Mouse (Mus musculus): ENCODE results near the gene Cdon.

The Cdon gene

DNA sequence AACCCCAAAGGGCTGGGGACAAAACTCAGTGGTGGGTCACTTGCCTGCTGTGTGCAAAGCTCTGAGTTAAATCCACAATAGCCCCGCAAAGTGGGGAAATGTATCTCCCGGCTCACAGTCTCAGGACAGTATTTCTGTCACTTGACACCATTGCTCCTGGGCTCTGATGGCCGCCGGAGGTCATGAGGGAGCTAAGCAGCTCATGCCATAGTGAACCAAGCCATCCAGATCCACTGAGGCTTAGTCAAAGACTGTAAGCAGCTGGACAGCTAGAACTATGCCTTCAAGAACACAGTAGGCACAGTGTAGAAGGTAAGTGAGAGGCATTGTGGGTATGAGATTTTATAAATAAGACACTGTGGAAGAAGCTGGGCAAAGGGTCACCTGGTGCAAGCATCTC, 74.0 kb downstream of the Cdon start:
- no peak for DNase-seq

DNA sequence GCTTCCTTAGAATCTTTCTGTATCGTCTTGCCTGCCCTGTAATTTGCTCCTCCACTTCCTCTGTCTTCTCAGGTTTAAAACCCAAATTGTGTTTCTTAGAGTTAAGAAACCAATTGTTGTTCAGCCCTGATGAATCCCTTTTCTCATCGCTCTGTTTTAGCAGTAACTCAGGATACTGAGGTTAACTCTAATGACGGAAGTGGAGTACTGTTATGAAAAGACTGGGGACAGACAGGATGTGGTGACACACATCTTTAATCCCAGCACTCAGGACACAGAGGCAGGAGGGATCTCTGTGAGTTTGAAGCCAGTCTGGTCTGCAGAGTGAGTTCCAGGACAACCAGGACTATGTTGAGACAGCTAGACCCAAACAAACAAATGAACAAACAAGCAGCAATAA, 74.5 kb downstream of the Cdon start:
- DNase-seq: no peak

DNA sequence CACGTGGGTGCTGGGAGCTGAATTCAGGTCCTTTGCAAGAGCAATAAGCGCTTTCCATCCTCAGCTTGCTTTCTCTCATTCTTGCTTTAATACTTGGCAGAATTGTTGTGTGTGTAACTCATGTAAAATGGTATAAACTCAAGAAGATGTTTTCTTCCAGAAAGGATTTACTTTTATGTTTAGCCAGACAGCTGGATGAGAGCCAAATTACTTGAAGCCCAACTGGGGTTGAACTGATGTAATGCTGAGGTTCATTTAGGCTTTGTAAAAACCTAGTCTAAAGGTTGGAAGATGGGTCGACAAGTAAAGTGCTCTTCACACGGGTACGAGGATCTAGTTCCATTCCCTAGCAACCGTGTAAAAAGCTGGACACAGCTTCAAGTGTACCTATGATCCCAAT, 79.0 kb downstream of the Cdon start:
- no peak for DNase-seq

DNA sequence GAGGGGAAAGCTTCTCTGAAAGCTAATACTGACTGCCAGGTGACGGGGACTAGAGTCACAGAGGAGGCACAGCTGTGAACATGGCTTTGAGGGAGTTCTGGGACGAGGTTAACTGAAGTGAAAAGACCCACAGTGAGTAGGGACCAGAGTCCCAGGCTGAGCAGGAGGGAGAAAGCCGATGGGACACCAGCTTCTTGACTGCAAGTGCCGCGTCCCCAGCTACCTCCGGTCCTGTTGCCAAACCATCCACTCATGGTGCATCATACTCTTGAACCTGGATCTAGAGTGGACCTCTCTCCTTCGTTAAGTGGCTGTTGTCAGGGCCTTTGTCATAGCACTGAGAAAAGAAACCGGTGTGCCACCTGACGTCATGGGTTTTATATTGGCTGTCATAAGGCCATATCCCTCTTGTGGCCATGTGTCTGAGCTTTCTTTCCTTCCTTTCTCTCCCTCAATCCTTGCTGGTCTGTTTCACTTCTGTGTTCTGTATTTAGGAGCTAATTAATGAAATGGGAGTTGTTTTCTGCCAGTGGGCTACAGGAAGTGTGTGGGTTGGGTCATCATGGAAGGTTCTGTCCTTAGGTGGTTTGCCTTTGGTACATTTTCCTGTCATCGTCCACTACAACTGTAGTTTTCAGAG, 81.6 kb downstream of the Cdon start:
- DNase-seq: no peak

DNA sequence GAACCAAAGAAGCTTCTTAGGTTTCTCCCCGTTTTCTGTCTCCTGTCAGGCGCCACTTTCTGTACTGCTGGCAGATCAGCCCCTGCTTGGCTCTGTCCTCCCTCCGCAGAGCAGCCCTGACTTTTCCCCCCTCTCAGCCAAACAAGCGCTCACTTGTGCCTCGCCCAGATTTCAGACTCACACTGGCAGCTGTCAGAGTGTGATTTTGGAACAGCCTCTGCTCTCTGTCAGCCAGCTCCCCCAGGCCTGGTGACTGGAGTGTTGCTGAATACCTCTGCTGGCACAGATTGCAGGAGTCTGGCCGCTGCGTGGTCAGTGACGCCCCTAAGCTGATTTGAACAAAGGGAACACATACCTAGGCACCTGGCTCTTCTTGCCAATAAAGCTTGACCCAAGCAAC, 87.3 kb downstream of the Cdon start:
- DNase-seq: no peak

DNA sequence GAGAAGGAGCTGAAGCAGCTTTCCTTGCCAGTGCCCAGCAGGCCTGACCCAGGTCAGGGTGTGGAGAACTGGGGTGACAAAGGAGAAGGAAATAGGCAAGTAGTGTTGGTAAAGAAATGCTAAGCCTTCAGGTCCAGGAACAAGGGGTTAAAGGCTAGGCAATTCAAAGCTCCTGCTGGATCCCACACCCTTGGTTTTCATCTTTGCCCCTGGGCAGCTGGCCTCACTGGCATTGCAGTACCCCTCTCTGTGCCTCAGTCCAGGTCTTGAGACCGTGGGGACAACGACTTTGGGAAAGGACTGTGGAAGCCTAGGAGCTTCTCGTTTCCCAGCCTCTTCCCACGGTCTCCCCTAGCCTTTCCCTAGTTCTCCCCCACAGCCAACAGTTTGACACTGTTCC, 93.0 kb downstream of the Cdon start:
- no peak for DNase-seq

DNA sequence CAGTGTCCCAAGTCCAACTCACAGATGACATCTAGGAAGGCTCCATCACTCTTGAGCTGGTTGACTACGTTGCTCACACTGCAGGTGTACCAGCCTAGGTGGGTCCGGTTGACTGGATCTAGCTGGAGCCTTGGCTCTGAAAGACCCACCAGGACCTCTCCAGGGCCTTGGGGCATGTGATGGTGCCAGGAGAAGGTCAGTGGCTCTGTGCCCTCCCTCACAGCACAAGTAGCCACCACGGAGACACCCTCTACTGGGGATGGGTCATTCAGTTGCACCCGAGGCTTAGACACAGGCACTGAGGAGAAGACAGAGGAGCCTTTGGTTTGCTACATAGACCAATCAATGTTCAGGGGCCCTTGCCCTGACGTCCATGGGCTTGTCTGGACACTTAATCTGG, 95.3 kb downstream of the Cdon start:
- DNase-seq: no peak

DNA sequence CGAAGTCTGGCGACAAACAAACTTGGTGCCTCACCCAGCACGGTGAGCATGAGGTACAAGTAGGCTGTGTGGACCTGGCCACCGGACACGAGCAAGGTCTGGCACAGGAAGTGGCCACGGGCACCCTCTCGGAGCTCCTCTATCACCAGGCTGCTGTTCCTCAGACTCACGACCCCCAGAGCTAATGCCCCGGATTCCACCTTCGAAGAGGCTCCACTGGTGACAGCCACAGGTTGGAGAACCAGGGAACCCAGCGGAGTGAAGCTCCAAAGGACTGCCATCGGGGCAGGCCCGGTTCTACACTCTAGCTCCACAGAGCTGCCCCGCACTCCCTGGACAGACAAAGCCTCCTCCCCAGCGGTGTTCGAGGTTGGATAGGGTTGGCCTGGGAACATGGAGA, 95.8 kb downstream of the Cdon start:
- DNase-seq: no peak

DNA sequence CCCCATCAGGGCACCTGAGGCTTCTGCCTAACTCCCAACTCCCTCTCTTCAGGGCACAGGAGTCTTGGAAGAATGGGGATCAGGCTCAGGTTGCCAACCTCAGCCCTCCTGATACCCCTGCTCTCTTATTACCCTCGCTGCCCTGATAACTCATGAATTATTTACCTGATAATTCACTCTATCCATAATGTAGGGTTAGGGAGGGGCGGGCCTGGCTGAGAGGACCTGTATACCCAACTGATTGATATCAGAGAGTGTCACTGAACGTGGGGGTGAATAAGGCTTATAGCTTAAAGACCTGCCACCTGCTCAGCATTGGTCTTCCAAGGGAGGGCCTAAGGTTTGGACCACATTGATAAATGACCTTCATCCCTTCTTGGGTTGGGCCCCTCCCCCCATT, 97.2 kb downstream of the Cdon start, which contains the start of gene Gm1113:
Gene Gm1113, minus strand, starts transcription at position 101 of the 400 bp plus-strand sequence.
- DNase-seq: no peak

DNA sequence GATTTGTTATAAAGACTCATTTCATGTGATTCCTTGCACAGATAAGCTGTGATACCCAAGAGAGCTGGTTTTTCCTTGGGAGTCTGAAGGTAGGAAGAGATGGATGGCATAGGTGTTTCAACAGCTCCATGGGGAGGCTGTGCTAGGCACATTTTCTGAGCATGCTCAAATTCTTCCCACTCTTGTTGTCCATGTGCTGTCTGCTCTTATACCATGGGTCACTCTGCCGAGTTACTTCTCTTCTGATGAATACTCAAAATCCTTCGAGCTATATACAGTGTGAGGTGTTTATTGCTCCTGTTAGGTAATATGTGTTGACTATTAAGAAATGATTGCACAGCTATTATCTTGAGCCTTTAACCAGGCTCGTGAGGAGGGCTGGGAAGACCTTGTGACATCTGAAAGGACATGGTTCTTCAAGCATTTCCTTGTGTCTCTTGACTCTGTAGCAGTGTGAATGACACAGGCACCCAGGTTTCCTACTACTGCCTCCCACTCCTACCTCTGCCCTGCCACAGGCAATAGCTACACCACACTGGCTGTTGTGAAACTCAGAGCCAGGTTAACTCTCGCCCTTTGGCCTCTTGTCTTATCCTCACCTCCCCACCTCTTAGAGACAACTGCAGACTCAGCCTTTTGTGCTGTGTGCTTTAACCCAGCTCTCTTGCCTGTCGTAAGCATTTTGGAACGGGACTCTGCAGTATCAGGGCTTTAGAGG, 99.9 kb downstream of the Cdon start:
- no peak for DNase-seq

DNA sequence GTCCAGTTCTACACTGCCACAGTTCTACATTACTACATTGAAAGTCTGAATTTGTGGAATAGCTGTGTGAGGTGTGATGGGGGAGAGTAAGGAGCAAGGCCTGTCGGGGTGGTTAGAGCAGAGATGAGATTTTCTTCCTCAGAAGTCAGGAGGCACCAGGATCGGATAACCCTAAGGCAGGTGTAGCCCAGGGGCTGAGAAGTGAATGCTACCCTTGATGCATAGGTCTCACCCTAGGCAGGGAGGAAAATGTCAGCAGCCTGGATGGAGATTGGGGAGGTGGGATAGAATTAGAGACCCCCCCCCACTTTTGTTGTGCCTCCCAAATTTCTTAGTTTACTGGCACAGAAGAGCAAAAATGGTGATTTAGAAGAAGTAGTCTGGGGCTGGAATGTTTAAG, 101.3 kb downstream of the Cdon start:
- DNase-seq: no peak

DNA sequence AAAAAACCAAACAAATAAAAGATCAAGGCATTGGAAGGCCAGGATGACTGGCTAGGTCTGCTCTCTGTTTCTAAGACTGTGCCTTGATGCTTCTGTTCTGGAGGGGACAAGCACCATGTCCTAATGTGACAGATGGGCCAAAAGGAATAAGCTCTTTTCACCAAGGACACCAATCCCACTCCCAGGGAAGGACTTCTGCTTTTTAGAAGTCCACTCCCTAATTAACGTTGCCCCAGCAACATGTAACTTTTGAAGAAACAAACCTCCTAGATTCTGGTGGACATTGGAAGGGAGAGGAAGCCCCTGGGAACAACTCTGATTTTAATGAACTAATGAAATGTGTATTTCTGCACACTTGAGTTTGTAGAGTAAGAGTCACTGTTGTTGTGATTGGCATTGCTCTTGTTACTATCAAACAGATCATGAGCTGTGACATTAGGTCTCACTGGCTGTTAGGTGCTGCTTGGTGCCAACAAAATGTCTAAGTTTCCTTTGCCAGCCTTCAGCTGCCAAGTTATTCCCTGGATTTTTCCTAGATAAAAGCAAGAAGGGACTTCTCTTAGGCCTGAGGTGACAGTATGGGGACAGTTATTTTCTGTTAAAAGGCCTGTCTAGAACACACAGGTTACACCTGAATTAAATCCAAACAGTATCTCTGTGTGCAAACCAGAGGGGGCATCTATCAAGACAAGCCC, 102.0 kb downstream of the Cdon start:
- DNase-seq: no peak

DNA sequence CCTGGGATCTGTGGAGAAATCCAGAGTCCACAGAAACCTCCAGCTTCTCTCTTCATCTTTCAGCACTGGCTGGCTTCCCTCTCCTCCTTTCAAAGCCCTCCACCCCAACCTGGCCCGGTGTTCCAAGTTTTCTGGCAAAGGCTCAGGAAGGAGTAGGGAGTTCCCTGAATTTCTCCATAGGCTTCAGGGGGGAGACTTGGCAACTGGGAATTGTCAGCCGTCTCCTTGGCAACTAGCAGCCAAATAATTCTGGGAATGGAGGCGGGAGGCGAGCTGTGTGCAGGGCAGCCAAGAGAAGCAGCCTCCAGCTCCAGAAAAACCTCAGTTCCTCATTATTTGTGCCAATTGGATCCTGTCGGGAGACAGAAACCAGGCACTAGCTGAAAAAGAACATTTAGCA, 102.6 kb downstream of the Cdon start:
- no peak for DNase-seq

DNA sequence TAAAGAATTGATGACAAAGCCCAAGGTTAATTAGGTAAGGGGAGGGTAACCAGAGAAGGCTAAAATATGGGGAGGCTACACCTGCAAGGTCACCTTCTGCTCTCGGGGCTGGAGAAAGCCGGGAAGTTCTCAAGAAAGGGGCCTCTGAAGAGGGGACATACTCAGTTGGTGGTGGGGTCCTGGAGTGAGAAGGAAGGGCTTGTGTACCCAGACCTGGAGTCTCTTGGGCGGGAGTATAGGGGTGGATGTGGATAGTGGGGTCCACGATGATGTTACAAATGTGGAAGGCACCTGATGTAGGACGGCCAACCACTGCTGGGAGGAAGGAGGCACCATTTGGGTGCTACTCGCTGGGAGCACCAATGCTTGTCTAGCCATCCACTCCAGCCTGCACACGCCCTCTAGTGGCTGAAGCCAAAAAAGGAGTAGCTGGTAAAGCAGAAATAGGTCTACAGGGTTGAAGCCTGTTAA, 103.0 kb downstream of the Cdon start:
- DNase-seq: peak; percentile 66

DNA sequence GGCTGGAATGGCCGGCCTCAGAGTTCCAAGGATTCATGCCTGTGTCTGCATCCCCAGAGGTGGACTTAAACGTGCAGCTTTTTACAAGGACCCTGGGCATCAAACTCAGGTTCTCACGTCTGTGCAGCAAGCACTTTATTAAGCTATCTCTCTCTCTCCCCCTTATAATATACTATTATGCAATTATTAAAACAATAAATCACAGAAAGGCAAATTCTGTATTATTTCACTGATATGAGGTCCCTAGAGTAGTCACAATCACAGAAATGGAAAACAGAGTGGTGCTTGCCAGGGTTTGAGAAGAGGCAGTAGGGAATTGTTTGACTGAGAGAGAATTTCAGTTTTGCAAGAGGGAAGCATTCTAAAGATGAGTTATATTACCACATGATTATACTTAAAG, 108.2 kb downstream of the Cdon start:
- DNase-seq: no peak

DNA sequence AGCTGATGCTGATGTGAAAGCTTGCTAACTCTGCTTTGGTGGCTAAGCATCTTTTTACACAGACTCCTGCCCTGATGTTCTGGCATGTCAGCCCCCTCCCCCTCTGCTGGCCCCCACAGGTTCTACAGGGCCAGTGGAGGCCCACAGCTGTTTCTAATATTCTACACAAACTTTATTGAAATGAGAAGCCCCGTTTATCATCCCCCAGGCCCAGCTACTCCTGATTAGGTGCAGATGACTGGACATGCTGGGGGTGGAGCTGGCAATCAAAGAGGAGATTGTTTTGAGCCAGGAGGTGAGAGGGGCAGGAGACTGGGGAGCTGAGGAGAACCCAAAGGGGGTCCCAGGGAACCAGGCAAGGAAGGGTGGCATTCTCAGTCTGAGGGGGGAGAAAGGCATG, 108.9 kb downstream of the Cdon start:
- DNase-seq: no peak

DNA sequence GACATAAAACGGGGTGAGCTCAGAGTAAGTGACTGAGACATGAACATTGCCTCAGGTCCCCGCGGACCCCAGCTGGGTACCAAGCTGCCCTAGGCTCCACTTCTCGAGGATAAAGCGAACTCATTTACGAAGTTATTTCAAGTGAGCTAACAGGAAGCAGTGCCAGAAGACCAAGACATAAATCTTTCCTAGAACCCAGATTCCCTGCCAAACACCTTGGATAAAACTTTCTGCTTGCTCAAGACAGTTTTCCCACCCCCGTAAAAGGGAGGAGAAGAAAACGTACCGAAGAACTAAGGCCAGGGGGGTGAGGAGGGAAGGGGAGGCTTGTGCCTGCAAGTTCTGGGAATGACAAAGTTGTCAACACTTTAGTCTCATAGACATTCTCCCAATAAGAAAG, 112.3 kb downstream of the Cdon start:
- DNase-seq: no peak

DNA sequence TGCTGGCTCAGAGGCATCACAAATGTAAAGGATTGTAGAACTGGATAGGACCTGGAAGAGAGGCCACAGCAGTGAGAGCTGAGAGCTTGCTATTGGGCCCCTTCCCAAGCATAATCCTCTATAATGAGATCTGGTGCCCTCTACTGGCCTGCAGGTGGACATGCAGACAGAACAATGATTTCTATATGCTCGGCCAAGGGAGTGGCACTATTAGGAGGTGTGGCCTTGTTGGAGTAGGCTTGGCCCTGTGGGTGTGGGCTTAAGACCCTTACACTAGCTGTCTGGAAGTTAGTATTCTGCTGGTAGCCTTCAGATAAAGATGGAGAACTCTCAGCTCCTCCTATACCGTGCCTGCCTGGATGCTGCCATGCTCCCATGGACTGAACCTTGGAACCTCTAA, 114.2 kb downstream of the Cdon start:
- peak; percentile 43 for DNase-seq

DNA sequence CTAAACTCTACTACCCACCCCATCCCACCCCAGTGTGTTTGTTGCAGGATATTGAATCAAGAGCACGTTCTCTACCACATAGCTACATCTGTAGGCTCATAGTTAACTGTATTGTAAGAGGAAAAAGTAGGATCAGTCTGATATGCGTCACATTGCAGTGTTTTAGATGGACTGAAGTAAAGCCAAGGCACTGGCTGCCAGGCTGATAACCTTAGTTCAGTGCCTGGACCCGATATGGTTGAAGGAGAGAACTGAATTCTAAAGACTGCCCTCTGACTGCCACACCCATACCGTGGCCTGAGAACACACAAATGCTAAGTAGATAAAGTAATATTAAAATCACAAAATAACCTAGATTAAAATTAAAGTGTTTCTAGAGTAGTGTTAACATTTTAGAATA, 114.9 kb downstream of the Cdon start:
- no peak for DNase-seq

DNA sequence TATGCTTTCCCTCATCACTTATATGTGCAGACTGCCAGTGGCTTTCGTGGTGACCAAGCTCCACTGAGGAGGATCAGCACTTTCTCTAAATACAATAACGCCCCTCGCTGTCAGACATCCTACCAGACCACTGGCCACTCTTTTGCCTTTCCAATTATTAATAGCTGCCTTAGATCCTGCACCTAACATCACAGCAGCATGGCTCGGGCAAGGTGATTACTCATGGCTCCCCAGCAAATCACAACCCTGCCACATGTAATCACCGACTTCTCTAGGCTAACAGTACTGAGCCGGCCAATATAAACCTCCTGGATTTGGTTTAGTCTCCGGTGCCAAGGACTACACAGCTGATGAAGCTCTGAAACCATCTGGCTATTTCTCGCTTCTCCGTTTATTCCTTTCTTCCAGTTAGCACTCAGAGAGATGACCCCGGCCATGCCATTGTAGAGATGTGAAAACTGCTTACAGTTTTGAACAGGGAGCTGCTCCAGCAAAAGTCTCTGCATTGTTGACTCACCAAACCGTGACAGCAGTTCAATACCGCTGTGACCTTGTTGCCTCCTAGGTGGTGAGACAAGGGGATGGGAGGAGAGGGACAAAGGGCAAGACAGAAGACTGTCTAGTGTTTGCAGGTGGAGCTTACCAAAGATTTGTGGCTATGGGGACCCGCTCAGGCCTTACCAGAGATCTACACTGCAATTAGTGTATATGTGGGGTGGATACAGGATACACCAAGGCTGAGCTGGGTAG, 118.2 kb downstream of the Cdon start:
- no peak for DNase-seq

DNA sequence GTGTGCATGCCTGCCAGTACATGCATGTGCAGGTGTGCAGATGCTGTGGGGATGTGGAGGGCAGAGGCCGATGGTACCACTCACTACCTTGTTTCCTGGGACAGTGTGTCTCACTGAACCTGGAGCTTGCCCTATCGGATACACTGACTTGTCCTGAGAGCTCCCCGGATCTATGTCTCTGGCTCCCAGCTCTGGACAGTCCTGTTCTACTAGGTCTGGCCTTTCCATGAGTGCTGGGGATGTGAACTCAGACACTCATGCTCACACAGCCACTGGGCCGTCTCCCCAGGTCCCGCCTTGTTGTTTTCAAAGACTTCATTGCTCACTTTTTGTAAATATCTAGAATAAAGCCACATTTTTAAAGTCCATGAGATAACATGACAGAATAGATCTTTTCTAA, 120.1 kb downstream of the Cdon start:
- no peak for DNase-seq

DNA sequence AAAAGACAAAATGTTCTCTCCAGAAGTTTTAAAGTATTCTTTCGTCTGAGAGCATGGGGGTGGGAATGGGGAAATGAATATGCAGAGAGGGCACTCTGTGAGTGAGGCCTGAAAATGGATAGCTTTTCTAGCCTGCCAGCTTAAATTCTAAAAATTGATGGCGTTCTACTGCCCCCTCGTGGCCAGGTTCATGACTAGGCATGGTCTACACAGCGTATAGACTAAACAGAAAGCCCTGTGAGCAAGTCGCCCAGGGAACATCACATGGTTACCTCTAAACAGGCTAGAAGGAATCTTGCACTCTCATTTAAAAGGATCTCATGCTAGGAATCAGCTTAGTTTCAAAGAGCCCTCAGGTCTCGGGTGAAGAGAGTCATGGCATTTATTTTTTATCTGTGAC, 120.6 kb downstream of the Cdon start:
- peak; percentile 77 for DNase-seq

DNA sequence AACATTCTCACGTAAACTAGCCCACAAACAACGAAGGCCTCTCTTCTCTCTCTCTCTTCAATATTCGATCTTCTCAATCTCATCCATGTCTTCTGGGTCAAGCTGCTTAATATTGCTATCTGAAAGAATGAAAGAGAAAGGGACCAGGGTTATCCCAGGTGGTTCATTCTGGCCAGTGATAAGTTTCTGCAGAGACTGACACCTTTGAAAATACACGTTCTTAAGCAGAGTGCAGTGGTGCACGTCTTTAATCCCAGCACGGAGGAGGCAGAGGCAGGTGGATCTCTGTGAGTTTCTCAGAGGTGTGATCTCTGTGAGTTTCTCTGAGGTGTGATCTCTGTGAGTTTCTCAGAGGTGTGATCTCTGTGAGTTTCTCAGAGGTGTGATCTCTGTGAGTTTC, 121.0 kb downstream of the Cdon start:
- DNase-seq: no peak
